Mouse (Mus musculus): ENCODE results near the gene Dlgap1. TPM values are rescaled to one million over a fixed set of nuclear protein-coding genes. Genes with fewer than 3 reads are reported as not detected.

Gene Dlgap1
- polyA plus RNA-seq, 1 experiment from 2014 or later, result 0.03 TPM

GRCm38 (mm10) chr17:70765976-70766375 is 797.1 kb downstream of the Dlgap1 start:
- Histone ChIP-seq H3K4me3 (replicated peaks) (no peak overlapping the region), H3K4me2 (no peak overlapping the region), H3K9me3 (replicated peaks) (no peaks in the 10 kb centered on the region), H3K9ac (no peak overlapping the region), H3K36me3 (no peaks in the 10 kb centered on the region), H3K27ac (no peak overlapping the region), H3K4me1 (replicated peaks) (no peaks in the 10 kb centered on the region), H3K27me3 (no peaks in the 10 kb centered on the region)
- WGBS (ENCODE audit: insufficient replicate concordance), result 57% methylated on average over 18 of the region's 18 CpGs
- no peak for ATAC-seq (ENCODE audit: low read depth)
- DNase-seq, result no peak

- H3K4me3 ChIP-seq (replicated peaks), result no peak overlapping the region
- 17% methylated on average over 10 of the region's 10 CpGs for WGBS (ENCODE audit: insufficient replicate concordance)
- H3K9ac ChIP-seq, result no peak overlapping the region
- no peaks in the 10 kb centered on the region for H3K27me3 ChIP-seq
- DNase-seq (no peak), ATAC-seq (ENCODE audit: low read depth) (no peak)
- no peaks in the 10 kb centered on the region for H3K4me1 ChIP-seq (replicated peaks)
- H3K4me2 ChIP-seq, result no peak overlapping the region
- no peak overlapping the region for H3K27ac ChIP-seq
- H3K9me3 ChIP-seq (replicated peaks), result no peaks in the 10 kb centered on the region
- H3K36me3 ChIP-seq, result no peaks in the 10 kb centered on the region
Observed at GRCm38 (mm10) chr17:70772120-70772899, 803.4 kb downstream of the Dlgap1 start.

GRCm38 (mm10) chr17:70779770-70780169 is 810.9 kb downstream of the Dlgap1 start:
- H3K4me1 ChIP-seq (replicated peaks), result no peaks in the 10 kb centered on the region
- no peaks in the 10 kb centered on the region for H3K9me3 ChIP-seq (replicated peaks)
- no peaks in the 10 kb centered on the region for H3K27me3 ChIP-seq
- no peak for ATAC-seq (ENCODE audit: low read depth)
- no peak overlapping the region for H3K4me2 ChIP-seq
- no peak overlapping the region for H3K9ac ChIP-seq
- 37% methylated on average over 7 of the region's 7 CpGs for WGBS (ENCODE audit: insufficient replicate concordance)
- H3K27ac ChIP-seq, result no peak overlapping the region
- H3K36me3 ChIP-seq, result no peaks in the 10 kb centered on the region
- H3K4me3 ChIP-seq (replicated peaks), result no peak overlapping the region
- no peak for DNase-seq

- no peak overlapping the region for H3K4me3 ChIP-seq (replicated peaks)
- H3K4me2 ChIP-seq, result no peak overlapping the region
- no peaks in the 10 kb centered on the region for H3K27me3 ChIP-seq
- WGBS (ENCODE audit: insufficient replicate concordance), result 46% methylated on average over 18 of the region's 18 CpGs
- H3K4me1 ChIP-seq (replicated peaks), result no peaks in the 10 kb centered on the region
- no peaks in the 10 kb centered on the region for H3K9me3 ChIP-seq (replicated peaks)
- no peak overlapping the region for H3K9ac ChIP-seq
- DNase-seq (no peak), ATAC-seq (ENCODE audit: low read depth) (no peak)
- H3K36me3 ChIP-seq, result no peaks in the 10 kb centered on the region
- H3K27ac ChIP-seq, result no peak overlapping the region
Observed at GRCm38 (mm10) chr17:70780726-70781689, 812.1 kb downstream of the Dlgap1 start.

GRCm38 (mm10) chr17:70783273-70783672 is 814.4 kb downstream of the Dlgap1 start:
- DNase-seq (no peak), ATAC-seq (ENCODE audit: low read depth) (no peak)
- no peaks in the 10 kb centered on the region for H3K9me3 ChIP-seq (replicated peaks)
- H3K27me3 ChIP-seq, result no peaks in the 10 kb centered on the region
- no peak overlapping the region for H3K27ac ChIP-seq
- no peaks in the 10 kb centered on the region for H3K36me3 ChIP-seq
- WGBS (ENCODE audit: insufficient replicate concordance), result 90% methylated on average over 3 of the region's 3 CpGs
- no peaks in the 10 kb centered on the region for H3K4me1 ChIP-seq (replicated peaks)
- no peak overlapping the region for H3K4me2 ChIP-seq
- H3K9ac ChIP-seq, result no peak overlapping the region
- H3K4me3 ChIP-seq (replicated peaks), result no peak overlapping the region

GRCm38 (mm10) chr17:70787366-70787765 is 818.5 kb downstream of the Dlgap1 start:
- 52% methylated on average over 2 of the region's 2 CpGs for WGBS (ENCODE audit: insufficient replicate concordance)
- no peaks in the 10 kb centered on the region for H3K27me3 ChIP-seq
- ATAC-seq (ENCODE audit: low read depth), result no peak

GRCm38 (mm10) chr17:70790801-70791200 is 821.9 kb downstream of the Dlgap1 start:
- ATAC-seq (ENCODE audit: low read depth) (no peak), DNase-seq (no peak)
- Histone ChIP-seq H3K4me2 (no peak overlapping the region), H3K9me3 (replicated peaks) (no peaks in the 10 kb centered on the region), H3K36me3 (no peaks in the 10 kb centered on the region), H3K27ac (no peak overlapping the region), H3K9ac (no peak overlapping the region), H3K4me3 (replicated peaks) (no peak overlapping the region), H3K4me1 (replicated peaks) (no peaks in the 10 kb centered on the region), H3K27me3 (no peaks in the 10 kb centered on the region)
- WGBS (ENCODE audit: insufficient replicate concordance), result 69% methylated on average over 4 of the region's 4 CpGs

More at GRCm38 (mm10) chr17:70787366-70787765, 818.5 kb downstream of the Dlgap1 start:
- Histone ChIP-seq H3K4me2 (no peak overlapping the region), H3K4me3 (replicated peaks) (no peak overlapping the region), H3K36me3 (no peaks in the 10 kb centered on the region), H3K4me1 (replicated peaks) (no peaks in the 10 kb centered on the region), H3K27ac (no peak overlapping the region), H3K9me3 (replicated peaks) (no peaks in the 10 kb centered on the region), H3K9ac (no peak overlapping the region)
- no peak for DNase-seq

GRCm38 (mm10) chr17:70791596-70792275 is 822.9 kb downstream of the Dlgap1 start:
- DNase-seq (no peak), ATAC-seq (ENCODE audit: low read depth) (no peak)
- no peak overlapping the region for H3K4me3 ChIP-seq (replicated peaks)
- H3K27ac ChIP-seq, result no peak overlapping the region
- H3K9ac ChIP-seq, result no peak overlapping the region
- no peak overlapping the region for H3K4me2 ChIP-seq
- no peaks in the 10 kb centered on the region for H3K4me1 ChIP-seq (replicated peaks)
- H3K36me3 ChIP-seq, result no peaks in the 10 kb centered on the region
- 66% methylated on average over 9 of the region's 9 CpGs for WGBS (ENCODE audit: insufficient replicate concordance)
- H3K27me3 ChIP-seq, result no peaks in the 10 kb centered on the region
- H3K9me3 ChIP-seq (replicated peaks), result no peaks in the 10 kb centered on the region

GRCm38 (mm10) chr17:70794291-70794690 is 825.4 kb downstream of the Dlgap1 start:
- H3K4me3 ChIP-seq (replicated peaks), result no peak overlapping the region

GRCm38 (mm10) chr17:70794722-70795121 is 825.8 kb downstream of the Dlgap1 start:
- no peak overlapping the region for H3K27ac ChIP-seq
- H3K27me3 ChIP-seq, result no peaks in the 10 kb centered on the region
- 45% methylated on average over 6 of the region's 6 CpGs for WGBS (ENCODE audit: insufficient replicate concordance)
- H3K4me1 ChIP-seq (replicated peaks), result no peaks in the 10 kb centered on the region
- H3K9ac ChIP-seq, result no peak overlapping the region
- H3K36me3 ChIP-seq, result no peaks in the 10 kb centered on the region
- no peaks in the 10 kb centered on the region for H3K9me3 ChIP-seq (replicated peaks)
- DNase-seq (no peak), ATAC-seq (ENCODE audit: low read depth) (no peak)
- no peak overlapping the region for H3K4me2 ChIP-seq
- no peak overlapping the region for H3K4me3 ChIP-seq (replicated peaks)

More at GRCm38 (mm10) chr17:70794291-70794690, 825.4 kb downstream of the Dlgap1 start:
- ATAC-seq (ENCODE audit: low read depth) (no peak), DNase-seq (no peak)
- Histone ChIP-seq H3K36me3 (no peaks in the 10 kb centered on the region), H3K4me1 (replicated peaks) (no peaks in the 10 kb centered on the region), H3K27ac (no peak overlapping the region), H3K4me2 (no peak overlapping the region), H3K27me3 (no peaks in the 10 kb centered on the region), H3K9ac (no peak overlapping the region), H3K9me3 (replicated peaks) (no peaks in the 10 kb centered on the region)
- 29% methylated on average over 7 of the region's 7 CpGs for WGBS (ENCODE audit: insufficient replicate concordance)

- Histone ChIP-seq H3K27ac (no peak overlapping the region), H3K4me2 (no peak overlapping the region), H3K4me3 (replicated peaks) (no peak overlapping the region), H3K9ac (no peak overlapping the region), H3K9me3 (replicated peaks) (no peaks in the 10 kb centered on the region), H3K27me3 (no peaks in the 10 kb centered on the region), H3K4me1 (replicated peaks) (no peaks in the 10 kb centered on the region), H3K36me3 (no peaks in the 10 kb centered on the region)
- ATAC-seq (ENCODE audit: low read depth), result no peak
- DNase-seq, result no peak
- 55% methylated on average over 4 of the region's 4 CpGs for WGBS (ENCODE audit: insufficient replicate concordance)
Observed at GRCm38 (mm10) chr17:70795196-70795595, 826.3 kb downstream of the Dlgap1 start.
